In the genomic region with DNA sequence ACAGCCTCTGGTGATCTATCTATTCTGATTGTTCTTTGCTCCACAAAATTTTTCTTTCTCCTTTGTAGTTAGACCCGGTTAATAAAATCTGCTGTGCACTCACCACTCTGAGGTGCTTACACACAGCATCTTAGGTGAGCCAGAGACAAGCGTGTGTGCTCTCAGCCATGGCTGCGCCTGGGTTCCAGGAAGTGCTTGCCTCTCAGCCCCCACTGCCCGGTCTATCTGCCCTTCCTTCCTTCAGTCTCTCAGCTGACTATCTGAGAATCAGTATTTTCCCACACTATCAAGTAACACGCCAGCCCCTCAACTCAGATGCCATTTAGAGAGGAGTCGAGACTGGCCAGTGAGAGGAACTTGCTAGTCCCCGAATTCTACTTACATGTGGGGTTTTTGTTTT, we compare ENCODE assay signal across 12 mouse cellular contexts. TPM values are rescaled to one million over a fixed set of nuclear protein-coding genes. Genes with fewer than 3 reads are reported as not detected.
DNase-seq lines count a peak whose midpoint lies in the region; ATAC-seq lines count a peak whose summit lies in the region.
"Had no signal": no experiment of that assay in that cellular context is flagged by ENCODE, and none has a peak within 500 bp of the region (broad histone marks: within the 10 kb centered on the region; RNA-seq: fewer than 3 reads in every experiment).

No protein-coding gene starts in this region.

- H3K27me3 ChIP-seq in heart, embryonic 16.5 days (ENCODE audit: control insufficient read depth, insufficient read depth, low read length): no peaks in the 10 kb centered on the region
- H3K27me3 ChIP-seq in liver, embryonic 12.5 days (replicated peaks): no peaks in the 10 kb centered on the region
- H3K27me3 ChIP-seq in splenic B cell, adult 2 months (ENCODE audit: control insufficient read depth, insufficient read depth, low read length, poor library complexity, severe bottlenecking): no peaks in the 10 kb centered on the region
- H3K27me3 ChIP-seq: hindbrain, embryonic 12.5 days had no signal

- no peak overlapping the region for H3K9ac ChIP-seq in heart, embryonic 16.5 days (ENCODE audit: low read length)
- H3K9ac ChIP-seq in liver, embryonic 12.5 days: 0 out of 2 replicates have a peak overlapping the region, but pooled peaks have one; percentile 30
- H3K9ac ChIP-seq: forebrain, postnatal 0 days; hindbrain, embryonic 12.5 days had no signal

- H3K4me3 ChIP-seq in heart, embryonic 16.5 days (ENCODE audit: low read length): no peak overlapping the region
- H3K4me3 ChIP-seq in liver, embryonic 12.5 days: no peak overlapping the region
- H3K4me3 ChIP-seq: hindbrain, embryonic 12.5 days had no signal

- DNase-seq in heart, postnatal 14 days: no peak
- DNase-seq in spleen, adult 12 weeks (ENCODE audit: low spot score): peak; percentile 14
- no peak for DNase-seq in spleen, postnatal 14 days (ENCODE audit: low spot score in 2 of 2)
- peak; percentile 62 for DNase-seq in splenic B cell, adult 2 months (ENCODE audit: low read depth, low spot score)
- DNase-seq in gastrocnemius, adult 18-20 months (ENCODE audit: low spot score): no peak
- no peak for DNase-seq in lung, postnatal 25 days (ENCODE audit: low spot score)
- DNase-seq: cerebellum, postnatal 36 days; forebrain, postnatal 0 days; lung, postnatal 10 days had no signal

- no peak overlapping the region for H3K4me2 ChIP-seq in heart, embryonic 16.5 days (ENCODE audit: low read depth, low read length)
- no peak overlapping the region for H3K4me2 ChIP-seq in liver, embryonic 12.5 days
- H3K4me2 ChIP-seq: hindbrain, embryonic 12.5 days had no signal

- H3K9me3 ChIP-seq in heart, embryonic 16.5 days (replicated peaks; ENCODE audit: control insufficient read depth, low read length): no peaks in the 10 kb centered on the region
- no peaks in the 10 kb centered on the region for H3K9me3 ChIP-seq in liver, embryonic 12.5 days (replicated peaks)
- H3K9me3 ChIP-seq: hindbrain, embryonic 12.5 days had no signal

- intact Hi-C loops in heart, postnatal 14 days (cut with DNase I): loop anchor here (2.0 kb wide), 1 partner anchor 27 kb away; a partner anchor contains a TSS

- H3K4me1 ChIP-seq in heart, embryonic 16.5 days (ENCODE audit: control insufficient read depth, insufficient read depth, low read length): peaks cover 65% of the 10 kb centered on the region
- peaks cover 44% of the 10 kb centered on the region for H3K4me1 ChIP-seq in liver, embryonic 12.5 days

- peak overlapping the region; percentile 78 for H3K27ac ChIP-seq in heart, embryonic 16.5 days (ENCODE audit: low read length)
- H3K27ac ChIP-seq in liver, embryonic 12.5 days: peak overlapping the region; percentile 66; the same call in 1 of the 2 replicates

- no peak for ATAC-seq in heart, embryonic 16.5 days (replicated peaks; ENCODE audit: extremely low read depth, insufficient read depth, low FRiP score)
- no peak for ATAC-seq in liver, embryonic 12.5 days
- ATAC-seq: forebrain, postnatal 0 days had no signal

- peaks cover 8% of the 10 kb centered on the region; the same call in 1 of the 2 replicates for H3K36me3 ChIP-seq in heart, embryonic 16.5 days (ENCODE audit: control insufficient read depth, insufficient read depth)
- peaks cover 20% of the 10 kb centered on the region for H3K36me3 ChIP-seq in liver, embryonic 12.5 days
- no peaks in the 10 kb centered on the region; the same call in none of the 2 replicates for H3K36me3 ChIP-seq in splenic B cell, adult 2 months (ENCODE audit: control insufficient read depth, insufficient read depth, low read length, poor library complexity, severe bottlenecking)

- 40% methylated on average over 7 of the region's 7 CpGs for WGBS in heart, embryonic 16.5 days
- 24% methylated on average over 7 of the region's 7 CpGs for WGBS in liver, embryonic 12.5 days (ENCODE audit: insufficient replicate concordance)

RNA-seq across cellular contexts. Expression of a gene that starts 28.1 kb away (rescaled TPM):
- 44.7 and 50.8 TPM in 2 replicates for polyA plus RNA-seq in heart, embryonic 16.5 days (2015; fragmentation: Nextera tagmentation; extraction: Ambion mirVana)
- 10 to 100 TPM; 24.0 to 27.8 TPM for total RNA-seq in heart, postnatal 14 days (2021)
- 38.4 and 39.2 TPM in 2 replicates for polyA plus RNA-seq in liver, embryonic 12.5 days (2016; fragmentation: Nextera tagmentation; extraction: Ambion mirVana)
- total RNA-seq in gastrocnemius, adult 18-20 months (2021): 10 to 100 TPM; 17.6 to 19.3 TPM

RNA-seq across cellular contexts. Expression of a gene that starts 50.4 kb away (rescaled TPM):
- polyA plus RNA-seq in heart, embryonic 16.5 days (2015; fragmentation: Nextera tagmentation; extraction: Ambion mirVana): 0.84 and 0.99 TPM in 2 replicates
- 1 to 10 TPM in 1 of 2 experiments, under 1 TPM in 1; 0.93 to 1.1 TPM for total RNA-seq in heart, postnatal 14 days (2021)
- polyA plus RNA-seq in liver, embryonic 12.5 days (2016; fragmentation: Nextera tagmentation; extraction: Ambion mirVana): 2.4 and 2.9 TPM in 2 replicates
- under 1 TPM; 0.09 to 0.11 TPM for total RNA-seq in gastrocnemius, adult 18-20 months (2021)

Comparison
In these comparisons a context has a peak if more than half of its experiments do, and no peak if none do; other contexts are left out.
1. DNase-seq: peak in spleen, adult 12 weeks (single experiment) and splenic B cell, adult 2 months (single experiment); none in heart, postnatal 14 days (0 of 2), spleen, postnatal 14 days (0 of 2), gastrocnemius, adult 18-20 months (single experiment) and lung, postnatal 25 days (single experiment).